Mouse (Mus musculus) heart, embryonic 14.5 days (tissue): Measurements from ENCODE around the gene Strip2. TPM values are rescaled to one million over a fixed set of nuclear protein-coding genes. Genes with fewer than 3 reads are reported as not detected.

Experiments
- ATAC-seq: fragments of 200-750 bp; cut with Nextera tagmentation; 2 replicates; pipeline ENCODE4 v1.8.0; 2017; ENCODE audit warnings: low read depth, moderate TSS enrichment; ENCODE audit not compliant: insufficient number of reproducible peaks, insufficient read depth, low FRiP score
- H3K27ac ChIP-seq, 2 experiments: fragments of 200-500 bp in 1 of 2; fragments of 300-500 bp in 1 of 2; sonication (generic) in 1 of 2; replicated peaks in 1 of 2; 2 replicates each; pipeline ENCODE4 v1.5.1; 2012 to 2014; ENCODE audit warnings: low read depth in 2 of 2, low read length in 2 of 2, control low read depth in 1 of 2, mild to moderate bottlenecking in 1 of 2, mixed read lengths in 1 of 2; ENCODE audit not compliant: control insufficient read depth in 1 of 2, insufficient read depth in 1 of 2
- H3K27me3 ChIP-seq: fragments of 300-500 bp; sonication (generic); 2 replicates; pipeline ENCODE4 v1.6.1; 2014; ENCODE audit warnings: mild to moderate bottlenecking, low read length, control low read depth; ENCODE audit not compliant: control insufficient read depth, insufficient read depth
- H3K36me3 ChIP-seq: fragments of 300-500 bp; sonication (generic); 2 replicates; pipeline ENCODE4 v1.6.1; 2014; ENCODE audit warnings: mild to moderate bottlenecking, control low read depth, low read length, mixed read lengths; ENCODE audit not compliant: control insufficient read depth, insufficient read depth
- H3K4me1 ChIP-seq, 2 experiments: fragments of 200-500 bp in 1 of 2; fragments of 300-500 bp in 1 of 2; sonication (generic) in 1 of 2; 2 replicates each; pipeline ENCODE4 v1.6.1; 2012 to 2014; ENCODE audit warnings: low read length in 2 of 2, control low read depth in 1 of 2, mixed read lengths in 1 of 2; ENCODE audit not compliant: control insufficient read depth in 2 of 2, insufficient read depth in 2 of 2
- H3K4me2 ChIP-seq: fragments of 300-500 bp; sonication (generic); 2 replicates; pipeline ENCODE4 v1.6.1; 2014; ENCODE audit warnings: mild to moderate bottlenecking, low read length
- H3K4me3 ChIP-seq, 2 experiments: fragments of 200-500 bp in 1 of 2; fragments of 300-500 bp in 1 of 2; sonication (generic) in 1 of 2; 2 replicates each; pipeline ENCODE4 v1.5.1; 2012 to 2014; ENCODE audit warnings: low read length in 2 of 2, mild to moderate bottlenecking in 2 of 2, control low read depth in 1 of 2, low read depth in 1 of 2, moderate library complexity in 1 of 2; ENCODE audit not compliant: control insufficient read depth in 1 of 2, insufficient read depth in 1 of 2
- H3K9ac ChIP-seq: fragments of 300-500 bp; sonication (generic); 2 replicates; pipeline ENCODE4 v1.6.1; 2014; ENCODE audit warnings: mild to moderate bottlenecking, low read length
- H3K9me3 ChIP-seq: fragments of 300-500 bp; sonication (generic); 2 replicates; pipeline ENCODE4 v1.6.1; 2016; ENCODE audit warnings: low read length, control low read depth; ENCODE audit not compliant: control insufficient read depth
- WGBS: fragments of 180-500 bp; shearing (Covaris S2); extraction: QIAGEN DNeasy Blood & Tissue Kit; methylation state at CpG from one replicate; pipeline ENCODE4 v1.1.7; 2014; 5-methylcytosine and 5-hydroxymethylcytosine counted together
- polyA plus RNA-seq: library from polyadenylated mRNA; unstranded; fragments of >200 nt; fragmentation: Nextera tagmentation; extraction: Ambion mirVana; gene quantifications from 2 replicates; pipeline ENCODE4 v1.2.1, GENCODE M21; 2014

The Strip2 gene
- polyA plus RNA-seq, 1 experiment from 2014 or later: 67.0 TPM

- WGBS: 64% methylated on average over 6 of the region's 6 CpGs
- Histone ChIP-seq H3K4me3 (no peak overlapping the region), H3K9me3 (no peaks in the 10 kb centered on the region), H3K4me2 (no peak overlapping the region), H3K27ac (no peak overlapping the region), H3K9ac (no peak overlapping the region), H3K27me3 (no peaks in the 10 kb centered on the region), H3K36me3 (peaks cover 77% of the 10 kb centered on the region), H3K4me1 (no peaks in the 10 kb centered on the region)
- ATAC-seq: no peak
Observed at GRCm38 (mm10) chr6:29947823-29948222, 31.0 kb downstream of the Strip2 start.

- H3K27me3 ChIP-seq: no peaks in the 10 kb centered on the region
- WGBS: 75% methylated on average over 4 of the region's 4 CpGs
- H3K4me1 ChIP-seq: no peaks in the 10 kb centered on the region
- H3K4me2 ChIP-seq: no peak overlapping the region
- H3K9me3 ChIP-seq: no peaks in the 10 kb centered on the region
- ATAC-seq: no peak
- no peak overlapping the region for H3K27ac ChIP-seq
- H3K9ac ChIP-seq: no peak overlapping the region
- H3K36me3 ChIP-seq: peaks cover 76% of the 10 kb centered on the region
- H3K4me3 ChIP-seq: no peak overlapping the region
Observed at GRCm38 (mm10) chr6:29956749-29957148, 39.9 kb downstream of the Strip2 start.

- Histone ChIP-seq H3K4me3 (no peak overlapping the region), H3K4me2 (no peak overlapping the region), H3K36me3 (peaks cover 59% of the 10 kb centered on the region), H3K27me3 (no peaks in the 10 kb centered on the region), H3K27ac (no peak overlapping the region), H3K4me1 (no peaks in the 10 kb centered on the region), H3K9me3 (no peaks in the 10 kb centered on the region), H3K9ac (no peak overlapping the region)
- no peak for ATAC-seq
- 77% methylated on average over 3 of the region's 3 CpGs for WGBS
Observed at GRCm38 (mm10) chr6:29958669-29959068, 41.9 kb downstream of the Strip2 start.

GRCm38 (mm10) chr6:29961081-29961480 lies 44.3 kb downstream of the Strip2 start:
- WGBS: 93% methylated on average over 6 of the region's 6 CpGs
- no peak overlapping the region for H3K4me3 ChIP-seq
- no peaks in the 10 kb centered on the region for H3K9me3 ChIP-seq
- peaks cover 35% of the 10 kb centered on the region for H3K36me3 ChIP-seq
- no peaks in the 10 kb centered on the region for H3K27me3 ChIP-seq
- no peak overlapping the region for H3K4me2 ChIP-seq
- H3K9ac ChIP-seq: no peak overlapping the region
- H3K27ac ChIP-seq: no peak overlapping the region
- ATAC-seq: no peak
- H3K4me1 ChIP-seq: no peaks in the 10 kb centered on the region

GRCm38 (mm10) chr6:29967917-29968316 lies 51.1 kb downstream of the Strip2 start:
- no peak overlapping the region for H3K4me2 ChIP-seq
- ATAC-seq: no peak
- H3K4me3 ChIP-seq: no peak overlapping the region
- 41% methylated on average over 7 of the region's 7 CpGs for WGBS
- peaks cover 2 to 8% of the 10 kb centered on the region in 2 experiments; a peak in 2 of 4 replicates for H3K4me1 ChIP-seq
- H3K36me3 ChIP-seq: no peaks in the 10 kb centered on the region
- no peak overlapping the region for H3K9ac ChIP-seq
- 0 out of 4 replicates have a peak overlapping the region, but pooled peaks of 1 of the 2 experiments have one; percentile 5 for H3K27ac ChIP-seq
- H3K9me3 ChIP-seq: peaks cover 4% of the 10 kb centered on the region; the same call in 1 of the 2 replicates
- no peaks in the 10 kb centered on the region for H3K27me3 ChIP-seq

- H3K4me2 ChIP-seq: no peak overlapping the region
- 52% methylated on average over 5 of the region's 5 CpGs for WGBS
- H3K27me3 ChIP-seq: no peaks in the 10 kb centered on the region
- peaks cover 0 to 6% of the 10 kb centered on the region in 2 experiments; a peak in 1 of 4 replicates for H3K4me1 ChIP-seq
- H3K4me3 ChIP-seq: no peak overlapping the region
- no peak overlapping the region for H3K27ac ChIP-seq
- H3K36me3 ChIP-seq: no peaks in the 10 kb centered on the region
- no peak for ATAC-seq
- H3K9ac ChIP-seq: no peak overlapping the region
- H3K9me3 ChIP-seq: peaks cover 4% of the 10 kb centered on the region; the same call in 1 of the 2 replicates
Observed at GRCm38 (mm10) chr6:29973341-29973740, 56.5 kb downstream of the Strip2 start.

GRCm38 (mm10) chr6:29974836-29975235 lies 58.0 kb downstream of the Strip2 start:
- Histone ChIP-seq H3K9me3 (no peaks in the 10 kb centered on the region), H3K4me1 (0 out of 4 replicates have a peak, but pooled peaks cover 0 to 3% of the 10 kb centered on the region in 2 experiments), H3K4me2 (no peak overlapping the region), H3K36me3 (no peaks in the 10 kb centered on the region), H3K4me3 (no peak overlapping the region), H3K9ac (no peak overlapping the region), H3K27ac (no peak overlapping the region), H3K27me3 (no peaks in the 10 kb centered on the region)
- no peak for ATAC-seq
- 62% methylated on average over 8 of the region's 8 CpGs for WGBS

- Histone ChIP-seq H3K27me3 (no peaks in the 10 kb centered on the region), H3K4me3 (no peak overlapping the region), H3K4me1 (no peaks in the 10 kb centered on the region), H3K36me3 (no peaks in the 10 kb centered on the region), H3K9me3 (no peaks in the 10 kb centered on the region), H3K4me2 (no peak overlapping the region), H3K27ac (no peak overlapping the region), H3K9ac (no peak overlapping the region)
- no peak for ATAC-seq
- WGBS: 79% methylated on average over 6 of the region's 6 CpGs
Observed at GRCm38 (mm10) chr6:29980461-29980860, 63.6 kb downstream of the Strip2 start.
